Mouse (Mus musculus) CD4-positive naive resting alpha-beta T cell, adult 76 days (primary cell): Measurements from ENCODE around the gene Slc25a54. TPM values are rescaled to one million over a fixed set of nuclear protein-coding genes. Genes with fewer than 3 reads are reported as not detected.

Source experiments
- total RNA-seq: library from RNA; stranded (reverse); gene quantifications from one replicate; pipeline ENCODE4 v1.2.4, GENCODE M21; 2023

The Slc25a54 gene
- total RNA-seq = not detected

GRCm38 (mm10) chr3:109080169-109080568 lies at the start of gene Slc25a54:
Gene Slc25a54 (plus strand): TSS chr3:109080469.

GRCm38 (mm10) chr3:109122641-109123530 lies 42.6 kb downstream of the Slc25a54 start, which contains the start of gene Slc25a24:
Gene Slc25a24 (plus strand): TSS chr3:109123149.

Other genes with a start within 250 kb of the Slc25a54 start
- gene Stxbp3, start 239.9 kb upstream of the Slc25a54 start, total RNA-seq = 58.4 TPM
- 0.56 TPM for gene Fndc7, start 190.5 kb upstream of the Slc25a54 start, total RNA-seq
- 243 TPM for gene Prpf38b, start 168.7 kb upstream of the Slc25a54 start, total RNA-seq
- not detected for gene Henmt1, start 140.6 kb upstream of the Slc25a54 start, total RNA-seq
- not detected for gene Gm9857, start 140.0 kb upstream of the Slc25a54 start, total RNA-seq
- 13.2 TPM for gene Fam102b, start 52.9 kb upstream of the Slc25a54 start, total RNA-seq
- 10.3 TPM for gene Slc25a24, start 42.7 kb downstream of the Slc25a54 start, total RNA-seq